In genomic region chr13:51413461-51413860, GRCm38 (mm10) we compare ENCODE assay signal across 11 mouse cellular contexts. TPM values are rescaled to one million over a fixed set of nuclear protein-coding genes. Genes with fewer than 3 reads are reported as not detected.
DNase-seq lines count a peak whose midpoint lies in the region; ATAC-seq and TF ChIP-seq lines count a peak whose summit lies in the region.
"Had no signal": no experiment of that assay in that cellular context is flagged by ENCODE, and none has a peak within 500 bp of the region (broad histone marks: within the 10 kb centered on the region; RNA-seq: fewer than 3 reads in every experiment).

No protein-coding gene starts in this region.

- no peak overlapping the region for H3K4me2 ChIP-seq in liver, postnatal 0 days (ENCODE audit: low read depth, low read length)
- H3K4me2 ChIP-seq: heart, embryonic 12.5 days had no signal

- peaks cover 14% of the 10 kb centered on the region for H3K27me3 ChIP-seq in liver, postnatal 0 days (ENCODE audit: insufficient read depth, low read length)
- H3K27me3 ChIP-seq: heart, embryonic 12.5 days had no signal

- H3K4me1 ChIP-seq in liver, postnatal 0 days (ENCODE audit: insufficient read depth), result no peaks in the 10 kb centered on the region; the same call in 1 of the 2 replicates

- H3K4me3 ChIP-seq in liver, postnatal 0 days (ENCODE audit: low read depth, low read length), result no peak overlapping the region
- H3K4me3 ChIP-seq: heart, embryonic 12.5 days had no signal

- TF ChIP-seq EP300 in liver, postnatal 0 days (IDR thresholded peaks at IDR 0.05; ENCODE audit: low read depth), result no peak

- H3K27ac ChIP-seq in liver, postnatal 0 days (ENCODE audit: low read depth), result no peak overlapping the region

- no peak overlapping the region for H3K9ac ChIP-seq in liver, postnatal 0 days (replicated peaks)
- H3K9ac ChIP-seq: heart, embryonic 12.5 days had no signal

- H3K9me3 ChIP-seq in liver, postnatal 0 days (ENCODE audit: low read length), result no peaks in the 10 kb centered on the region

- WGBS in liver, postnatal 0 days (ENCODE audit: insufficient replicate concordance), result 56% methylated on average over 3 of the region's 3 CpGs

- no peaks in the 10 kb centered on the region for H3K36me3 ChIP-seq in liver, postnatal 0 days (replicated peaks; ENCODE audit: insufficient read depth, low read length)

- ATAC-seq in liver, postnatal 0 days, result no peak
- 0 out of 2 replicates have a peak, but pooled peaks have one; percentile 28 for ATAC-seq in common myeloid progenitor, adult 5-6 weeks (replicated peaks; ENCODE audit: low read depth, poor library complexity, severe bottlenecking)
- 0 out of 2 replicates have a peak, but pooled peaks have one; percentile 15 for ATAC-seq in megakaryocyte progenitor cell, adult 5-6 weeks (replicated peaks; ENCODE audit: poor library complexity)
- no peak for ATAC-seq in activated CD4-positive, CD25-positive, alpha-beta regulatory T cell, adult 4 months

- peak; percentile 63 for TF ChIP-seq CTCF in liver, postnatal 0 days (IDR thresholded peaks at IDR 0.05; ENCODE audit: low read depth)

- peak; percentile 37 for DNase-seq in adrenal gland, postnatal 14 days
- no peak for DNase-seq in adrenal gland, adult 18-20 months (ENCODE audit: low spot score in 2 of 2)
- peak; percentile 36 for DNase-seq in liver, postnatal 0 days
- no peak for DNase-seq in liver
- no peak for DNase-seq in adrenal gland, postnatal 4 days (ENCODE audit: low spot score in 2 of 2)
- DNase-seq: cerebellum, adult 11-12 months; layer of hippocampus, postnatal 36 days had no signal

RNA-seq across cellular contexts. Expression of gene S1pr3, which starts 5.0 kb away (rescaled TPM):
- 14.6 and 21.0 TPM in 2 replicates for total RNA-seq in adrenal gland, postnatal 14 days (2021)
- 10 to 100 TPM in 1 of 2 experiments, 1 to 10 TPM in 1; 9.7 to 14.1 TPM for total RNA-seq in adrenal gland, adult 18-20 months (2021)
- polyA plus RNA-seq in liver, postnatal 0 days (2015; fragmentation: Nextera tagmentation; extraction: Ambion mirVana), result 1.3 and 1.4 TPM in 2 replicates
- 4.1 and 7.0 TPM in 2 replicates for total RNA-seq in common myeloid progenitor, adult 5-6 weeks (2017)
- total RNA-seq in megakaryocyte progenitor cell, adult 5-6 weeks (2015), result 12.5 and 13.0 TPM in 2 replicates
- 8.0 and 8.2 TPM in 2 replicates for total RNA-seq in megakaryocyte progenitor cell, adult 5-6 weeks (2017)
- polyA plus RNA-seq in activated CD4-positive, CD25-positive, alpha-beta regulatory T cell, adult 4 months (2017; shearing (Covaris generic)), result under 1 TPM in 1 of 2 experiments, not detected in 1; 0.17 TPM
- 10 to 100 TPM; 23.6 to 26.5 TPM for total RNA-seq in adrenal gland, postnatal 4 days (2021)

Comparison
In these comparisons a context has a peak if more than half of its experiments do, and no peak if none do; other contexts are left out.
1. DNase-seq: peak in adrenal gland, postnatal 14 days (single experiment) and liver, postnatal 0 days (single experiment); none in adrenal gland, adult 18-20 months (0 of 2), liver (single experiment) and adrenal gland, postnatal 4 days (0 of 2).
2. ATAC-seq: peak in common myeloid progenitor, adult 5-6 weeks (single experiment) and megakaryocyte progenitor cell, adult 5-6 weeks (single experiment); none in liver, postnatal 0 days (single experiment) and activated CD4-positive, CD25-positive, alpha-beta regulatory T cell, adult 4 months (single experiment).